Mouse (Mus musculus) lung, adult 2 months (tissue): ENCODE data around the gene Abca5. TPM values are rescaled to one million over a fixed set of nuclear protein-coding genes. Genes with fewer than 3 reads are reported as not detected.

Experiments
- DNase-seq: peaks from one replicate; pipeline ENCODE4 v3.0.0; 2022
- H3K4me1 ChIP-seq: fragments of 200-500 bp; 2 replicates; pipeline ENCODE4 v1.6.1; 2011; ENCODE audit warnings: low read length; ENCODE audit not compliant: control insufficient read depth, insufficient read depth
- H3K4me3 ChIP-seq: fragments of 200-500 bp; replicated peaks from 2 replicates; pipeline ENCODE3; 2011; ENCODE audit warnings: low read depth, mild to moderate bottlenecking, control low read depth, low read length; ENCODE audit errors: extremely low read depth
- CTCF ChIP-seq: fragments of 200-500 bp; IDR thresholded peaks from 2 replicates; pipeline ENCODE4 v1.5.1; 2011; ENCODE audit warnings: mild to moderate bottlenecking, low read length, control low read depth; ENCODE audit not compliant: insufficient read depth
- POLR2A ChIP-seq: fragments of 200-500 bp; IDR thresholded peaks from 2 replicates; pipeline ENCODE4 v1.6.1; 2011; ENCODE audit warnings: low read depth, mild to moderate bottlenecking, control low read depth, low read length, borderline replicate concordance; ENCODE audit errors: extremely low read depth
- WGBS: fragments of 180-500 bp; shearing (Covaris S2); methylation state at CpG from one replicate; pipeline ENCODE4 v1.1.7; 2018; 5-methylcytosine and 5-hydroxymethylcytosine counted together
- polyA plus RNA-seq: library from polyadenylated mRNA; depleted of rRNA; stranded (reverse); fragments of >200 nt; gene quantifications from 2 replicates; pipeline ENCODE4 v1.2.3, GENCODE M21; 2012; rRNA removed

Gene Abca5
- polyA plus RNA-seq, 1 experiment = 4.1 TPM

DNA sequence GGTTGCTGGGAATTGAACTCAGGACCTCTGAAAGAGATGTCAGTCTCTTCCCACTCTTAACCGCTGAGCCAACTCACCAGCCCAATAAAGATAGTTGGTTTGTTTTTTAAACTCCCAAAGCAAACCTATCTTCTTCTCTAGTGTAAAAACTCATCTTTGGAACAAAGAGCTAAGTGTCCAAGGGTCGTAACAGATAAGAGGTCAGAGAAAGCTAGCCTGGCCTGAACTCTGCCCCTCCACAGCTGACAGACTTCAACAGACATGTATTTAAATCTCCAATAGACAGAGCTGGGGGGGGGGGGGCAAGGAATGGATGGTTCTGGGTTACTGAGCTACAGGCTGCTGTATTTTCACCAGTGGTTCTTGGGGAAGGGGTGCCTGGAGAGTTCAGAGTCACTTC is 100.0 kb downstream of the Abca5 start:
- no peak for DNase-seq
- WGBS = 76% methylated on average over 2 of the region's 2 CpGs
- Histone ChIP-seq H3K4me1 (no peaks in the 10 kb centered on the region), H3K4me3 (no peak overlapping the region)
- no peak for TF ChIP-seq POLR2A
- no peak for TF ChIP-seq CTCF

DNA sequence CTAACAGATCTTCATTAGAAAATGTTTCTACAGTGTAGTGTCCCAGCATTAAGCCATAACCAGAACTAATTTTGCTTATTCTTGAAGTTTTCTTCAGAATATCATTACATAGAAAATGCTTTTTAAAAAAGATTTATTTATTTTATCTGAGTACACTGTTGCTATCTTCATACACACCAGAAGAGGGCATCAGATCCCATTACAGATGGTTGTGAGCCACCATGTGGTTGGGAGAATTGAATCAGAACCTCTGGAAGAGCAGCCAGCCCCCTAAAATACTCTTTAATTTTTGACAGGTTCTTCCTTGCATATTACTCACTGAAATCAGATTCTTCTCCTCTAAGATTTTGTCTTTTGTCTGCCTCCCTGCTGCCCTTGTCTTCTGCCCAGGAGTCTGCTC is 104.5 kb downstream of the Abca5 start:
- no peak overlapping the region for H3K4me3 ChIP-seq
- TF ChIP-seq POLR2A (no peak), CTCF (no peak)
- DNase-seq = no peak
- no peaks in the 10 kb centered on the region for H3K4me1 ChIP-seq

Other genes with a start within 250 kb of the Abca5 start
- 16.5 and 23.0 TPM in 2 replicates for gene Abca8a, start 241.7 kb downstream of the Abca5 start, polyA plus RNA-seq
- gene Abca9, start 169.5 kb downstream of the Abca5 start, polyA plus RNA-seq = 1.3 and 2.2 TPM in 2 replicates
- 0.52 and 1.1 TPM in 2 replicates for gene Abca6, start 85.9 kb downstream of the Abca5 start, polyA plus RNA-seq
- gene Map2k6, start 61.4 kb upstream of the Abca5 start, polyA plus RNA-seq = 2.1 and 2.3 TPM in 2 replicates